Mouse (Mus musculus): ENCODE measurements at regions not wholly inside any gene's neighbourhood (a gene's known extent, or its start where the extent isn't known, plus 50 kb on each side); places are given as distances from the start of the nearest gene placed in this dataset.
A peak's percentile ranks its signal among the peaks of the same experiment; 100 is the strongest.

DNA sequence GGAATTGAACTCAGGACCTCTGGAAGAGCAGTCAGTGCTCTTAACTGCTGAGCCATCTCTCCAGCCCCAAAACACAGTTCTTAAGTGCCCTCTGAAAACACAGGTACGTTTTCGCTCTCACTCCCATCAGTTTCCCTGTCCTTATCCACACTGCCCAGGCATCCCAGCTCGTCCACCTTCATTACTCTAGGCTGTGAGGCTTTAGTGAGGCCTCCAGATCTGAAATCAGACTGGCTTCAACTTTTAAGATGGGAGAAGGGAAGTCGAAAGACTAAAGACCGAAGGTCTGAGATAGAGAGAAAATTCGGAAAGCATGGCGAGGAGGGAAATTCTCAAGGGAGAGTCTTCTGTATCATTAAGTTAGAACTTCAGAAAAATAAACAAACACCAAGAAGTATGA, 54.8 kb upstream of the Tet2 start:
- no peak for DNase-seq (ENCODE audit: low spot score)

GRCm38 (mm10) chr3:133600447-133601220, 55.7 kb upstream of the Tet2 start:
- DNase-seq (ENCODE audit: low spot score) = peak; percentile 36

DNA sequence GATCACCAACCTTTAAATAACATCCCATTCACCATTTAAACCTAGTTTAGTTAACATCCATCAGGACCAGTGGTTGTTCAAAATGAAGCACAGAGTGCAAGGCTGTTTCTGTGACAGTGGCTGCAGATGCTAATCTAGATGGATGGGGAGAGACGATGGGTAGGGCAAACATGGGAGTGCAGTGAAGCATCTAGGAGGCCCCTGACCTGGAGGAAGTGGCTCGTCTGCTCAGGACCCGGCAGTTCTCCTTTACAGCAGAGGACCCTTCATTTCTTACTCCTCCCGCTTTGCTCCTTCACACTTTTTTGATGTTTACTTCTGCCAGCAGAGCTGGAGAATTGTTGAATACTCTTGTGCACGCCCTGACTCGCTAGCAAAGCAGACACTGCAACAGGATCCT, 60.5 kb upstream of the Tet2 start:
- no peak for DNase-seq (ENCODE audit: low spot score)

- no peak for DNase-seq (ENCODE audit: low spot score)
These were observed 63.9 kb upstream of the Tet2 start for GRCm38 (mm10) chr3:133608845-133609261.

DNA sequence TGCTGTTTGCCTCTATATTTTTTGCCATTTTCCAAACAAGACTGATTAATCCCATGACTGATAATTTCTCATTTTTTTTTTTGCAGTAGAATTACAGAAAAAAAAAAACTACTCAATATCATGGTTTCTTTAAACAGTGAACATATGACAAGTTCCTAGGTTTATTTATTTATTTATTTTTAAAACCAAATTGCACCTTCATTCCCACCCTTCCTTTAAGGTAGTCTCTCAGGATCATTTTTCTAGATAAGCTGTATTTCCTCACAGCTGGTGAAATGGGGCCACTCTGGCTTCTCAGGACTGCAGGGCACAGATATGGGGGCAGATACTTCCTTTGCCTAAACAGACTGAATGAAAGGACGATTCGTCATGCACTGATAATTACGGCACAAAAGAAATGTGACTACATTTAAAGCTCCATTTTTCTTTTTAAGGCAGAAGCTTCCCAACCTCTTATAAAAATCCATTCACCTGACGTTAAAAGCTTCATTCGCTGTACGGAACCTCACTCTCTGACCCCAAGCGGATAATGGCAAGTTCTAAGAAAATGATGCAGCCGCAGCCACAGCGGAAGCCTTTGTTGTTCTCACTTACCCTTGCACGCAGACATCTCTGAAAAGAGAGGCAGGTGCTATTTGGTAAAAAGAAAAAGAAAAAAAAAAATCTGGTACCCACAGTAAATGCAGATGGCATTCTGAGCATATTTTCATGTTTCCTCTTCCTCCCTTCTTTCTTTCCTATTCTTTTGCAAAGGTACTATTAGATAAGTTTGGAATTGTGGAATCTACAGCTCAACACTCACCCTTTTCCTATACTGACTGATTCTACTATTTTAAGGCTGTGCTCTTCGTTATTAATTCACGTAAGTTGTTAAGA, 69.1 kb upstream of the Tet2 start:
- no peak for DNase-seq (ENCODE audit: low spot score)

- no peak for DNase-seq (ENCODE audit: low spot score)
These were observed 69.9 kb upstream of the Tet2 start for GRCm38 (mm10) chr3:133614712-133615426.

DNA sequence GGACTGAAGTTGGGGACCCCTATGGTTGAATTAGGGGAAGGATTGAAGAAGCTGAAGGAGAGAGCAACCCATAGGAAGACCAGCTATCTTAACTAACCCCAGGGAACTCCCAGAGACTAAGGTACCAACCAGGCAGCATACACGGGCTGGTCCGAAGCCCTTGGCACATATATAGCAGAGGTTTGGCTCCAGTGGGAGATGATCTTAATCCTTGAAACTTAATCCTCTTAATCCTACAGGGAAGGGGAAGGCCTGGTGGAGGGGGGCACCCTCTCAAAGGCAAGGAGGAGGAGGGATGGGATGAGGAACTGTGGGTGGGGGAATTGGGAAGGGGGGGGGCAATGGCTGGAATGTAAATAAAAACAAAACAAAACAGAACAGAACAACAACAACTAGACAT, 72.1 kb upstream of the Tet2 start:
- no peak for DNase-seq (ENCODE audit: low spot score)

GRCm38 (mm10) chr3:133618491-133618890, 73.6 kb upstream of the Tet2 start:
- DNase-seq (ENCODE audit: low spot score) = no peak

DNA sequence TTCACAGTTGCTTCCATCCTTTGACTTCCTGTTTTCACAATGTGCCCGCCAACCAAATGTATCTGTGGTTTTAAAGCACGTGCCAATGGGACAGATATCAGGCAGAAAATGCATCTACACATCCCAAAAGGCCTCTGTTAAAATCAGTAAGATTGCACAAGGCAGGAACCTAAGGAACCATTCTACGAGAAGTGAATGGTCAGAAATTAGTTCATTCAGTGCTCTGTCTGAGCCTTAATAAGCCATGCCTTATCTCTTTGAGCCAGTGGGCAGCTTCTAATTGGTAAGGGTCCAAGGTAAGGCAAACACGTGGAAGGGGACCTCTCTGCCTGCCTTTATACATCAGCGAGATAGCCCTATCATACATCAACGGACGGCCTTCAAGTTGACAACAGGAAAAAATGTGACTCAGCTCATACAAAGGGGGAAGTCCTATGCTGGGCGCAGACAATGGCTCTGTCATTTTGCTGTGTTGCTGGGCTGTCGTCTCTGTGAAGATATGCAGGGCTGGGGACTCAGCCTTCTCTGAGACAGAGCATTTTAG, 78.3 kb upstream of the Tet2 start:
- no peak for DNase-seq (ENCODE audit: low spot score)

DNA sequence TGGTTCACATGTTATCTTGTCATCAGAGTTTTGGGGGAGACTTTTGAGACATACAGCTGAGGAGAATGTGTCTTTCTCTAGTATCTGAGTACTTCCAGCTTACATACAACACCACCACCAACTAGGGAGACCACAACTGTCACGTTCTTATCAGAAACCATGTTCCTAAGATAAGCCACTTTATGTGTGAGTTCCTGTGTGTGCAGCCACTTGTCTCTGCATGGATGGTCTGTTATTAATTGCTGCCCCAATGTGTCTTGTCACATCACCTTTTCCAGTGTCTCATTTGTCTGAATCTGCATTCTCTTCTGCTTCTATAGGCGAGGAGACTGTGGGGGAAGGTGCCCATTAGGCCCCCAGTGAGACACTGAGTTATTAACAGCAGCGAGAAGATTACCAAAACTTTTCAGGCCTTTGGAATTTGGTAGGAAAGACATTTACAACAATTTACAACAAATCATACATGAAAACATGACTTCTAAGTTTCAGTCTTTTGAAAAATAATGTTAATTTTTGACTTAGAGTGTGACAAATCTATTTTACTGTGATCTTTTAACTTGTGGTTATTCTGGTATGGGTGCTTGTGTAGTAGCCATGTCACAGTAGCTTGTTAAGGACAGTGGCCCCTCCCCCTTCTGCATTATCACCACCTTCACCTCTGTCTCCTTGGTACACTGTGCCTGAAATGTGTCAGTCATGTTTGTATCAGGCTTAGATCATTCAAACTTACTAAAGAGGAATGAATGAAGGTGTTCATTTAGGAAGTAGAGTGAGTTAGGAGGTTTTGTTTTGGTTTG, 79.3 kb upstream of the Tet2 start:
- DNase-seq (ENCODE audit: low spot score) = no peak

- no peak for DNase-seq (ENCODE audit: low spot score)
These were observed 80.1 kb upstream of the Tet2 start for GRCm38 (mm10) chr3:133625046-133625445.

DNA sequence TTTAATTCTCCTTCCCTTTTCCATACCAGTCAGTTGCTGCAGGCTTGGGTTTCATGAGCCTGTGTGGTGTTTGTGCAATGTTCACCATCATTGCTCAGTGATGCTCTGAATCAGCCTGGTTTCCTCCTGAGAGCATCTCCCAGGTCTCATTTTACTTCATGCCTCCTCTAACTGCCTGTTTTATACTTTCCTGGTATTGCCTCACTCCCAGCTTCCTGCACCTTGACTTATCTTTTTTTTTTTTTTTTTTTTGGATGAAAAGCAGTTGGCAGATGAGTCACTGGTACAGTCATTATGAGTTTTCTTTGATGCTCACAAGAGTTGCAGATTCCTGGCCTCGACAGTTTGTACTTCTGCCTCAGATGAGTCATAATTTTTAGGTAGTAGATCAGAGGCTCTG, 81.5 kb upstream of the Tet2 start:
- DNase-seq (ENCODE audit: low spot score) = no peak

GRCm38 (mm10) chr3:133627116-133627844, 82.3 kb upstream of the Tet2 start:
- no peak for DNase-seq (ENCODE audit: low spot score)

DNA sequence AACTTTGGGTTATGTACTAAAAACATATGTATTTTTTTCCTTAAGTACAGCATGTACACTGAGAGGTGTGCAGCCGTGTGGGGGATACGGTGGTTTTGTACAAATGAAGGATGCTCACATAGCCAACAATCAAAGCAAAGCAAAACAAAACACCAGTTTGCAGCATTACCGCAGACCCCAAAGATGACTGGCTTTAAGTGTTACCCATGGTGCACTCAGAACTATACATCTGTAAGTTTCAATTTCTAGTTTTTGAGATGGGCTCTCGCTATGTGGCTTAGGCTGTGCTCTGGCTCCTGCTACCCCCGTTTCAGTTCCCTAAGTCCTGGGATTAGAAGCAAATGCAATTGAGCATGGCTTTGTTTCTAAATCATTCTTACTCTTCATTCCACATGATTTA, 89.4 kb upstream of the Tet2 start:
- no peak for DNase-seq (ENCODE audit: low spot score)

GRCm38 (mm10) chr3:133645604-133646003, 100.7 kb upstream of the Tet2 start:
- no peak for DNase-seq (ENCODE audit: low spot score)

- DNase-seq (ENCODE audit: low spot score) = no peak
These were observed 101.6 kb upstream of the Tet2 start for GRCm38 (mm10) chr3:133646449-133647059.

DNA sequence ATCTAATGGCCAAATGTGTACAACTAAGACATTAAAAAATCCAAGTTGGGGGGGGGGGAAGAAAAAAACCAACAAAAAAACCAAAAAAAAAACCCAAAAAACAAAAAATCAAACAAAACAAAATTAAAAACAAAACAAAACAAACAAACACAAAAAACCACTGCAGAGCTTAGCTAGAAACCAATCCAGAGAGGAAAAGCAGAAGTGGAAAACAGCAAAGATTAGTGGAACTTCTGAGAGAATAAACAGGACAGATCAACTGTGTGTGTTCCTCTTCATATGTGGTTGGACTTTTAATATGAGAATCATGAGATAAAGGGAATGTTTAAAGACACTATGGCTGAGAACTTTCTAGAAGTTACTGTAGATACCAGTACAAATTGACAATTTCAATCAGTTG, 105.1 kb upstream of the Tet2 start:
- DNase-seq (ENCODE audit: low spot score) = no peak

DNA sequence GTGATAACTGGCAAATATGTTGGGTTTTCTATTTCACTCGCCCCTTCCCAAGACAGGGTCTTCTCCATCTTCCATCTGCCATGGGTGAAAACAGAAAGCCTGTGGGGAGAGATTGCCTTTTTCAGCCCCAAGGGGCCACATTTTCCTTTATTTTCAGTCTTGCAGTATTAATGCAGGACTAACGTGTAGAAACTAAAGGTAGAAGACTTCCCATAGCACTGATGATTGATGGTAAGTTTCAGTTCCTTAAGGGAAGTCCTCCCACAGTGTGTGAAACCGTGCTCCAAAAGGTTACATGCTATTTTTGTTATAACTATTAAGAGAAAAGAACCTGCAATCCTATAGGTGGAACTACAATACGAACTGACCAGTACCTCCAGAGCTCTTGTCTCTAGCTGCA, 107.1 kb upstream of the Tet2 start:
- DNase-seq (ENCODE audit: low spot score) = no peak

DNA sequence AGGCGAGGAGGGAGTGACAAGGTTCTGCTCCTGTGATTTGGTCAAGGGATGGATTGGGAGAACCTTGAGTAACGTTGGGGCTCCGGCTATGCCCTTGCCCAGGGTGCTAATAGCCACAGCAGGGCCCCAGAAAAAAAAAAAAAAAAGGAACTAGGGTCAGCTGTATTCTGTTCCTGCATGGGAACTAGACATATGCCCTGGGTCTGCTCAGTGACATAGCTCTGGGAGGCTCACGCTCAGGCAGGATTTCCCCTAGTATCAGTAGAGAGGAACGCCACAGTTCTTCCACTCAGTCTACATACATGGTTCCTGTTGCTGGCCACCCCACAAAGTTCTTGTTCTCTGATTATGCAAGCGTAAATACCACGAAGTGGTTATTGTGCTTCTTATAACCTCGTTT, 114.8 kb upstream of the Tet2 start:
- no peak for DNase-seq (ENCODE audit: low spot score)

GRCm38 (mm10) chr3:133661303-133661702, 116.4 kb upstream of the Tet2 start:
- no peak for DNase-seq (ENCODE audit: low spot score)
